In genomic region chr13:103920261-103920932, GRCm38 (mm10) we compare ENCODE assay signal across 8 mouse cellular contexts. TPM values are rescaled to one million over a fixed set of nuclear protein-coding genes. Genes with fewer than 3 reads are reported as not detected.
DNase-seq lines count a peak whose midpoint lies in the region; ATAC-seq and TF ChIP-seq lines count a peak whose summit lies in the region.

Gene Erbin, minus strand, starts transcription at chr13:103920514.

- WGBS in hindbrain, embryonic 14.5 days: under 1% methylated on average over 70 of the region's 93 CpGs

- H3K27me3 ChIP-seq in Patski: no peaks in the 10 kb centered on the region
- 0 out of 2 replicates have a peak, but pooled peaks cover 4% of the 10 kb centered on the region for H3K27me3 ChIP-seq in hindbrain, embryonic 14.5 days (ENCODE audit: control insufficient read depth, insufficient read depth, low read length)

- no peaks in the 10 kb centered on the region for H3K9me3 ChIP-seq in hindbrain, embryonic 14.5 days (ENCODE audit: control insufficient read depth, low read length)

- H3K4me1 ChIP-seq in hindbrain, embryonic 14.5 days (replicated peaks; ENCODE audit: control insufficient read depth, insufficient read depth, low read length): peaks cover 33% of the 10 kb centered on the region

- ATAC-seq in Patski: peak; percentile 52
- ATAC-seq in hindbrain, embryonic 14.5 days (ENCODE audit: low FRiP score): peak; percentile 75

- peak within 1 kb of the TSS; percentile 87 for H3K4me2 ChIP-seq in hindbrain, embryonic 14.5 days (replicated peaks)

- peak within 1 kb of the TSS; percentile 70 for H3K4me3 ChIP-seq in hindbrain, embryonic 14.5 days (replicated peaks; ENCODE audit: low read length)

- in situ Hi-C loops in Patski (cut with MboI; ENCODE audit: low pct_unique_long_range_greater_than_20kb): no loop called here

- CTCF ChIA-PET in Patski (lab: Charles Lee): no interaction called here

- H3K36me3 ChIP-seq in hindbrain, embryonic 14.5 days (replicated peaks; ENCODE audit: control insufficient read depth, insufficient read depth): no peaks in the 10 kb centered on the region

- peak within 1 kb of the TSS; percentile 98 for H3K9ac ChIP-seq in hindbrain, embryonic 14.5 days

- H3K27ac ChIP-seq in hindbrain, embryonic 14.5 days: peak within 1 kb of the TSS; percentile 99

- no peak for TF ChIP-seq CTCF in Patski (IDR thresholded peaks at IDR 0.05)

- POLR2A ChIA-PET in Patski (lab: Charles Lee): interaction anchor here (0.7 to 2.6 kb wide), 8 partner anchors 59 to 129 kb away, joined by 3 to 6 read pairs (median 4); no protein-coding TSS in a partner anchor

- no peak for DNase-seq in Patski (ENCODE audit: low read depth, low spot score)
- peak; percentile 33 to 35 for DNase-seq in cerebellum, postnatal 36 days
- peak; percentile 67 for DNase-seq in frontal cortex, postnatal 36 days (ENCODE audit: low spot score in 2 of 2)
- DNase-seq in hindbrain, embryonic 14.5 days (ENCODE audit: low spot score): peak; percentile 51
- DNase-seq in left cerebral cortex, adult 18-20 months (ENCODE audit: low spot score in 2 of 2): peak; percentile 47 to 63
- peak; percentile 89 to 91 for DNase-seq in lung, postnatal 4 days
- DNase-seq in right cerebral cortex, adult 18-20 months: peak; percentile 69
- peak; percentile 79 for DNase-seq in urinary bladder, adult 2 months (ENCODE audit: low spot score)

RNA-seq across cellular contexts. Expression of gene Erbin, which starts in this region (rescaled TPM):
- polyA plus RNA-seq in Patski (2021): 99.6 TPM
- polyA plus RNA-seq in hindbrain, embryonic 14.5 days (2014; fragmentation: Nextera tagmentation; extraction: Ambion mirVana): 15.0 and 16.5 TPM in 2 replicates
- total RNA-seq in left cerebral cortex, adult 18-20 months (2021): 10 to 100 TPM; 43.9 to 45.0 TPM
- polyA plus RNA-seq in urinary bladder, adult 2 months (2012; rRNA removed): 30.7 and 38.8 TPM in 2 replicates
